Mouse (Mus musculus) layer of hippocampus, postnatal 10 days (tissue): ENCODE measurements around the gene Crb3. TPM values are rescaled to one million over a fixed set of nuclear protein-coding genes. Genes with fewer than 3 reads are reported as not detected.

ENCODE experiments used
- DNase-seq, 2 experiments: peaks; one replicate each; pipeline ENCODE4 v3.0.0; 2021; ENCODE audit warnings: low spot score in 2 of 2
- total RNA-seq, 2 experiments: library from RNA; stranded (reverse); gene quantifications; 2 replicates each; pipeline ENCODE4 v1.2.3; 2021

Crb3 gene
- total RNA-seq, 2 experiments from 2014 or later: 0.45 to 1.1 TPM

DNA sequence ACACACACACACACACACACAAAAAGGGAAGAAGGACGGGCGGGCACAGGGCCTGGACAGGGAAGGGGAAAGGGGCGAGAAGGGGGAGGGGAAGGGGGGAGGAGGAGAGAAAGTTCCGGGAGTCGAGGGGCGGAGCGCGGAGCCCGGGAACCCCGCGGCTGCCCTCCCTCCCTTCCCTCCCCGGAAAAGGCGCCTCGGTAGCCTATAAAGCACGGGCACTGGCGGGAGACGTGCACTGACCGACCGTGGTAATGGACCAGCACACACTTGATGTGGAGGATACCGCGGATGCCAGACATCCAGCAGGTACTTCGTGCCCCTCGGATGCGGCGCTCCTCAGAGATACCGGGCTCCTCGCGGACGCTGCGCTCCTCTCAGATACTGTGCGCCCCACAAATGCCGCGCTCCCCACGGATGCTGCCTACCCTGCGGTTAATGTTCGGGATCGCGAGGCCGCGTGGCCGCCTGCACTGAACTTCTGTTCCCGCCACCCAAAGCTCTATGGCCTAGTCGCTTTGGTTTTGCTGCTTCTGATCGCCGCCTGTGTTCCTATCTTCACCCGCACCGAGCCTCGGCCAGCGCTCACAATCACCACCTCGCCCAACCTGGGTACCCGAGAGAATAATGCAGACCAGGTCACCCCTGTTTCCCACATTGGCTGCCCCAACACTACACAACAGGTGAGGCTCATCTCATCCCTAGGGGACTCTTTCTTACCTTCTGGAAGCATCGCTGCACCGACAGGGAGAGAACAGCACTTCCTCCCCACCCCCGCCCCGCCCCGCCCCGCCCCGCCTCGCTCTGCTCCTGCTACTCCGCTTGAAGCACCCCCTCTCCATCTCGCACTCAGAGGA is 46.5 kb downstream of the Crb3 start, which contains the start of gene Tnfsf9:
Tnfsf9 (plus strand) TSS at position 145 of the 854 bp plus-strand sequence.
- DNase-seq: peak in 1 of 2 experiments; percentile 46

DNA sequence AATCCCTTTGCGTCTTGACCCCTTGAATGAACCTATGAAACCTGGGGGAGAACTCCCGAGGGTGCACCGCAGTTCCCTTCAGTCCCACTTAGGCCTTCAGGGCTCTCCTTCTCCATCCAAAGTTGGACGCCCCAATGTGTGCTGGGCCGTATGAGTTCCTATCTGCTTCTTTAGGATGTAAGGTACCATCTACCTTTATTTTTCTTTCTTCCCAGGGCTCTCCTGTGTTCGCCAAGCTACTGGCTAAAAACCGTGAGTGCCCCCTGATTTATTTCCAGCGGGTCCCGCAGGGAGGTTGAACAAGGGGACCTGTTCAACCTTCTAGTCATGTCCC is 47.1 kb downstream of the Crb3 start:
- no peak for DNase-seq

- no peak for DNase-seq
Observed at GRCm38 (mm10) chr17:57107064-57107463, 48.2 kb downstream of the Crb3 start.

DNA sequence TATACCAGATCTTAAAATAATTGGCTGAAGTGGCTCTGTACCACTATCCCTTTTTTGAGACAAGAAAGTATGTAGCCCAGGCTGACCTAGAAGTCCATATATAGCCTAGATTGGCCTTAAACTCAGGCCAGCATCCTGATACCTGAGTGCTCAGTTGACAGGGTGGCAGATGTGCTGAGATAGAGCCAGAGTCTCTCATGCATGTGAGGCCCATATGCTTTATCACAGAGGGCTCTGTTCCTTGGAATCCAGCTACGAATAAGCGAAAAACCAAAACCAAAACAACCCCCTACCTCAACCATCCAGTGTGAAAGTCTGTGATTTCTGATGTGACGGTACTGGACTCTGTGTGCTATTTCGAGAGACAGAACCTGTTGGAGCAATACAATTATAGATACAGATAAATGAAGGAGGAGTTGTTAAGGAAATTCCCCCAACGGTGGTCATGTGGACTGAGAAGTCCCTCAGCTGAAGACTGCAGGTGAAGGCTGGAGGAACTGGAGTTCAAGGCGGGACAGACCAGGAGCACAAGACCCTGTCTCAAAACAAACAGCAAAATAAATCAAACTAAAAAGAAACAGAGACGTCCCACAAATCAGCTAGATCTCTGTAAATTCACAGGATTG is 49.2 kb downstream of the Crb3 start:
- no peak for DNase-seq

DNA sequence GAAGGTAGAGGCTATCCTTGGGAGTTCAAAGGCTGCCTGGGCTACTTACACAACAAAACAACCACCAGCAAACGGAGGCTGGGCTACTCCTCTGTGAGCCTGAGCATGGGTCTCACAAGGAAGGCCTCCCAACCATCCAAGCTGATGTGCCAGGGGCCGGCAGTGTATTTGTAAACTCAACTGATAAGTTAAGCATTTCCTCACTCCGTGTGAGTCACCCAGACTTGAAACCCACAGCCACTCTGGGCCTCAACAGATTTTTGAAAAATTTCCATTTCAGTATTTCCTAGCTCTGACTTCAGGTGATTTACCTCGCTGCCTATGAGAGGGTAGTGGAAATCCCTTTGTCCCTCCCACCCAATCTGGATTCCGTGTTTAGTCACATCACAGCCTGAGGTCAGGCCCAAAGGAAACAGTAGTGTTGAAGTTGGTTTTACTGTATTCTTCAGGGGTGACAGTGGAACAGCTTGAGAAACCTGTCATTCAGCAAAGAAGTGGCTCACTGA is 49.8 kb downstream of the Crb3 start:
- no peak for DNase-seq

GRCm38 (mm10) chr17:57110005-57110404 is 51.1 kb downstream of the Crb3 start:
- DNase-seq: no peak

DNA sequence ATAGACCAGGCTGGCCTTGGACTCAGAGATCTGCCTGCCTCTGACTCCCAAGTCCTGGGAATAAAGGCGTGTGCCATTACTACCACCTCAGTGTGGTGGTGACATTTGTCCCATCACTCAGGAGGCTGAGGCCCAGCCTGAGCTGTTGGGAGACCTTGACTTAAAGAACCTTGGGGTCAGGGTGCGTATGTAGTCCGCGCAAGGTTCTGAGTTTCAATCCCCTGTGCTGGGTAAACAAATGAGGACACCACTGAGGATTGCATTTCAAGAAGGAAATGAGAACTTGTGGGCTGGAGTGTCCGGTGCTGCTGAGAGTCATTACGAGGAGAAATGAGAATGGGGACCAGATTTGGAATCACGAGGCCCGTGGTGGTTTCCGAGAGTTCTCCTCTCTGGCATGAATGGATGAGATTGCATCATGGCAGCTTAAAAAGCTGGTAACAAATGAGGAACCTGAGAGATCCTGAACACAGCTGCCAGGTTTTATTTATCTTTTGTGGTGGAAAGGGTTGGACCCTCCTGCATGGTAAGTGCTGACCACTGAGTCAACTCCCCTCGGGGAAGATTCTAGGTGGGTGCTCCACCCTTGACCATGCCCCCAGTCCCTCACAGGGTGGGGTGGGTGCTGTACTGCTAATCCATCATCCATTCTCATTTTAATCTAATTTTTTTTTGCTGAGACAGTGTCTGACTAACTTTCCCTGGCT is 54.0 kb downstream of the Crb3 start:
- DNase-seq: no peak

Other genes starting within 250 kb of the Crb3 start
- 1 to 10 TPM; 4.1 to 4.4 TPM for gene Rfx2, start 228.1 kb upstream of the Crb3 start, total RNA-seq
- gene Acsbg2, start 184.7 kb upstream of the Crb3 start, total RNA-seq: not detected
- under 1 TPM; 0.11 to 0.39 TPM for gene 1700061G19Rik, start 183.6 kb upstream of the Crb3 start, total RNA-seq
- 10 to 100 TPM; 68.7 to 72.0 TPM for gene Mllt1, start 123.7 kb upstream of the Crb3 start, total RNA-seq
- not detected for gene Acer1, start 77.0 kb upstream of the Crb3 start, total RNA-seq
- 10 to 100 TPM; 55.7 to 56.0 TPM for gene Clpp, start 68.8 kb upstream of the Crb3 start, total RNA-seq
- 10 to 100 TPM; 27.8 to 34.0 TPM for gene Alkbh7, start 61.8 kb upstream of the Crb3 start, total RNA-seq
- not detected for gene Pspn, start 59.1 kb upstream of the Crb3 start, total RNA-seq
- gene Gtf2f1, start 47.8 kb upstream of the Crb3 start, total RNA-seq: 10 to 100 TPM; 45.0 to 47.4 TPM
- under 1 TPM in 1 of 2 experiments, not detected in 1; 0.41 TPM for gene Gm17949, start 47.6 kb upstream of the Crb3 start, total RNA-seq
- gene Khsrp, start 27.6 kb upstream of the Crb3 start, total RNA-seq: 100 to 1,000 TPM; 105 to 116 TPM
- not detected for gene Slc25a41, start 17.5 kb upstream of the Crb3 start, total RNA-seq
- 100 to 1,000 TPM; 308 to 317 TPM for gene Slc25a23, start 758 bp downstream of the Crb3 start, total RNA-seq
- 1 to 10 TPM; 1.2 to 1.9 TPM for gene Dennd1c, start 19.4 kb downstream of the Crb3 start, total RNA-seq
- 100 to 1,000 TPM; 487 to 549 TPM for gene Tubb4a, start 28.7 kb downstream of the Crb3 start, total RNA-seq
- gene Tnfsf9, start 46.2 kb downstream of the Crb3 start, total RNA-seq: 1 to 10 TPM in 1 of 2 experiments, under 1 TPM in 1; 0.75 to 1.0 TPM
- gene Cd70, start 90.7 kb downstream of the Crb3 start, total RNA-seq: under 1 TPM in 1 of 2 experiments, not detected in 1; 0.42 TPM
- not detected for gene Tnfsf14, start 135.1 kb downstream of the Crb3 start, total RNA-seq
- gene C3, start 169.0 kb downstream of the Crb3 start, total RNA-seq: 1 to 10 TPM; 2.7 to 2.8 TPM
- 10 to 100 TPM; 15.0 to 16.3 TPM for gene Gpr108, start 189.3 kb downstream of the Crb3 start, total RNA-seq
- gene Trip10, start 190.3 kb downstream of the Crb3 start, total RNA-seq: 1 to 10 TPM; 6.6 to 8.0 TPM
- 1 to 10 TPM; 4.4 to 4.6 TPM for gene Vav1, start 220.0 kb downstream of the Crb3 start, total RNA-seq